Mouse (Mus musculus) liver, embryonic 14.5 days (tissue): ENCODE measurements around the gene Atp1a2.

ENCODE experiments used
- CTCF ChIP-seq: IDR thresholded peaks from 2 replicates; pipeline ENCODE4 v1.5.1; 2016; ENCODE audit warnings: antibody characterized with exemption, low read depth, control low read depth
- EP300 ChIP-seq: IDR thresholded peaks from 2 replicates; pipeline ENCODE4 v1.6.1; 2016; ENCODE audit warnings: antibody characterized with exemption, low read depth

DNA sequence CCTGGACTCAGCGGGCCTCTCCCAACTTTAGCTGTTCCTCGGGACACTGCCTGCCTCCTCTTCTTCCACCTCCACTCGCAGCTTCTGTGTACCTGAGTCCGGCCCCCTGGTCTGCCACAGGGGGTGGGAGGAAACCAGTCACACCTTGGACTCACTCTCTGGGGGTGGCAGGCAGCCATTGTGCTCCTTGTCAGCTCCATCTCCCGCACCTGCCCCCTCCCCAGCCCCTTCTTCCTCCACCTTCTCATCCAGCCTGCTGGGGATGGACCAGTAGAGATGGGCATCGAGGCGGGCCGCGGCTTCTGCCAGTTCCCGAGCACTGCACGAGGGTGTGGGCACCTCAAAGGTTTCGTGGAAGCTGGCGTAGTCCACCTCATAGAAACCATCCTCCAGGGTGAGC lies 24.9 kb upstream of the Atp1a2 start:
- TF ChIP-seq CTCF (no peak), EP300 (no peak)
